Mouse (Mus musculus) layer of hippocampus, postnatal 14 days (tissue): Measurements from ENCODE around the gene Prtn3. TPM values are rescaled to one million over a fixed set of nuclear protein-coding genes. Genes with fewer than 3 reads are reported as not detected.
A peak's percentile ranks its signal among the peaks of the same experiment; 100 is the strongest.

ENCODE experiments used
- DNase-seq, 2 experiments: peaks; one replicate each; pipeline ENCODE4 v3.0.0; 2021 to 2022; ENCODE audit warnings: low spot score in 2 of 2, mixed read lengths in 1 of 2
- total RNA-seq, 2 experiments: library from RNA; stranded (reverse); gene quantifications; 2 replicates each; pipeline ENCODE4 v1.2.3; 2021

Gene Prtn3
- total RNA-seq, 2 experiments from 2014 or later = 2.3 to 3.0 TPM

DNA sequence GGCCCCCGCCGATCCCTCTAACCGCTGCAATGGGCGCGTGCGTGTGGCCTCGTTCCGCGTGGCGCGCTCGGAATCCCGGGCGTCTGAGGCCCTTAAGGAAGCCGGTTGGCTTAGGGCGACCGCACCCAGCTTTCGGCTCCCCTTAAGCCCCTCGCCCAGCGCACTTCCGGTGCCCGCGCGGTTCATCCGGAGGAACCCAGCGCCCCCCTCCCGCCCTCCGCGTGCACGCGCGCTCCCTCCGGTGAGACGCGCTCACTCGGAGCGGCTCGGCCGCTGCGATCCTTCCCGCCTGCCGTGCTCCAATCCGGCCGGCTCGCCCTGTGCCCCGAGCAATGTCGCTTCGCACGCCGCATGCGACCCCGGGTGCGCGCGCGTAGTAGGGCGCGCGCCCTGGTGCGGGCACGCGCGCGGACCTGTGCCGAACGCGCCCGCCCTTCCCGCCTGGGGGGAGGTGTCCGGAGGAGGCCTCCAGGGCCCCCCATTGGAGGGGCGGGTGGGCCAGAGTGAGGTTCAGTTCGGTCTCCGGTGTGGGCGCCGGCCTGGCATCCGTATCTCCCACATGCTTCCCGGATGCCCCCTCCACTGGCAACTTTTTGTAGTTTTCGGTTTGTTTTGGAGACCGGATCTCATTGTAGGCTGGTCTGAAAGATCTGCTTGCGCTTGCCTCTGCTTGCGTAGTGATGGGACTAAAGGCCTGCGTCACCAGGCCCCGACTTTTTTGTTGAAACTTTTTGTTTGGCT is 19.3 kb upstream of the Prtn3 start:
- DNase-seq = peak in 1 of 2 experiments; percentile 57

DNA sequence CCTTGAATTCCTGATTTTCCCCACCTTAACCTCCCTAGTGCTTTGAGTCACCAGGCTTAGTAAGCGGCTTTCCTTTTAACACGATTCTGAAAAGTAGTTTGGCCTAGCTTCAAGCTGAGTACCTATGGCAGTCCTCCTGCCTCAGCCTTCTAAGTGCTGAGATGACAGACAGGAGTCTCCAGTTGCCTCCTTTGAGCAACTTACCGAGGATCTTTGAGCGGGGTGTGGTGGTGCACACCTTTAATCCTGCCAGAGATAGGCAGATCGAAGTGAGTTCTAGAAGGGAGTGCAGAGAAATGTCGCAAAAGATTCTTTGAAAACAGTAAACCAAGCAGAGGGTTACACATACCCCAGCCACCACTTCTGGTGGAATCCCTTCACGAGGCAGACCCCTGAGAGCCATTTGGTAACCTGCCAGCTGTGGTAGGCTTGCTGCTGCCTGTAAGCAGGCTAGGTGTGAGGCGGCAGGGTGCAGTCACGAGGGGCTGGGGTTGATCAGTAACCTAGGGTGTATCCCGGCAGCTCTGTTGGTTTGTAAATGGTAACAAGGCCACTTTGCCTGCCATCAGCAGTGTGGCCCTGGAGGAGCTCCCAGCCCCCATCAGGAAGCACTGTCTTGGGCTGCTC is 18.6 kb upstream of the Prtn3 start:
- no peak for DNase-seq

DNA sequence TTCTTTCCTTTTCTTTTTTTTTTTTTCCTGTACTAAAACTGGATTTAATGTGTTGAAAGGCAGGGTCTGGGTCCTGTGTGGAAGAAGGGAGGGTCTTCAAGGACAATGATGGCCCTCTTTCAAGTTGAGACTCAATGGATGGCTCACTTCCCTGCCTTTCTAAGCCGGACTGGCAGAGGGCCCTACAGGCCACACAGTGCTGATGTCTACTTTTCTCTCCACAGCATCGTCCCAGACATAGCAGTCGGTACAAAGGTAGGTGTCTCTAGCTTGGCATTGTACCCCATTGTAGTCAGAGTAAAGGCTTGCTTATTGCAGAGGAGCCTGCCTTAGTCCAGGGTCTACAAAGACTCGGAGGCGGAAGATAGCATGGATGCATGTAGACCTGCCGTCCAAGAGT is 18.0 kb upstream of the Prtn3 start:
- no peak for DNase-seq

DNA sequence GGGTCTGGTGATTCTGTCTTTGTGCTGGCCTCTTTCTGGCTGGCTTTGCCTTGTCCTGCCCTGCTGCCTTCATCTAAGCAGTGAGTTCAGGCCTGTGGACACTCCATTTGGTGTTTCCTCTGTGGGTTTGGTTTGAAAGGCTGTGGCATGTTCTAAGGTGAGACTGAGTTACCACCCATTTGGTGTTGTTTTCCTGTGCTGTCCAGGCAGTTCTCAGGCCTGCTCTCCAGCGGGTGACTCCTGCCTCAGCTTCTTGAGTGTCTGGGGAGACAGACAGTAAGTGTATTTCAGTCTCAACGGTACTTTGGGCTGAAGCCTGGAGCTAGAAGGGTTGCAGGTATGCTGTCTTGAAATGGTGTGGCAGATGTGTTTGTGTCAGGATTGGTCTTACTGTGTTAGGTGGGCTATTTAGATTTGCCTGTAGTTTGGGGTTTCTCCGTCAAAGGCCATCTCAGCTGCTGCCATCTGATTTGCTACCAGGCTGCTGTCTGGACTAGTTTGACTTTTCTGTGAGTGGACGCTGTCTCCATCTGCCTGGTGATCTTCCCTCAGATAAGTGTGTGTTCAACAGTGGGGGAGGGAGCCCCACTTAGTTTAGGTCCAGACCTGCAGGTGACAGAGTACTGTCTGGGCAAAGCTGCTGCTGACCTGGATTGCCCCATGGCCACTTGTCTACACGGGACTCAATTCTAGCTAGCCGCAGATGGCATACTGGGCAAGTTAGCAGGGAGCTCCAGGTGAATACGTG is 17.4 kb upstream of the Prtn3 start:
- DNase-seq = no peak

DNA sequence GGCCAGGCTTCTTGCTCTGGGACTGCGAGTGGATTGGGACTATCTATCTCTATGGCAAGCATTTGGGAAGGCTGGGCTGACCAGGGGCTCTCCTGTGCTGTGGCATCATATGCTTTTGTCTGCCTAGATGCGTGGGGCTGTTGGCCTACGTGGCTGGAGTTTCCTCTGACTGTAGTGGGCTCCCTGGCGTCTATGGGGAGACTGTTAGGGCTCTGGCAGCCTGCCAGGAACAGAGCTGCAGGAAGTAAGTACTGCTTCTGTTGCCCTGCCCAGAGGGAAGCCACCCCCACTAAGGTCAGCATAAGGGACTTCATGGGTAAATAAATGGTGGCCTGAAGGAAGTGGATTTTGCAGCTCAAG is 16.8 kb upstream of the Prtn3 start:
- DNase-seq = peak in 1 of 2 experiments; percentile 67

DNA sequence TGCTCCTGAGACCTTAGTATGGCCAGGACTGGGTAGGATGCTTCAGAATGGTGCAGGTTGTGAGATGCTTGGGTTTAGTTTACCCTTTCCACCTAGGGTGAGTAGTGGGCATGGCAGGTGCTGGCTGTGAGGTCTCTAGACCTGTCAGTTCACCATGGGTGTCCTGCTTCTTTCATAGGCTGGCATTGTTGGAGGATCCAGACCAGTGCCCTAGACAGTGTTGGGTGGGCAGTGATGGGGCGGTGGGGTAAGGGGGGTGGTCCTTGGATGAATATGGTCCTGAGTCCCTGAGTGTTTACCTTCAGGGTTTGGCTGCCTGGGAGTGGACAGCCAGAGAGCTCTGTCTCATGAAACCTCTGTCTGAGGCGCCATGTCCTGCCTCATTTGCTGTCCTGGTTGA is 16.4 kb upstream of the Prtn3 start:
- no peak for DNase-seq

DNA sequence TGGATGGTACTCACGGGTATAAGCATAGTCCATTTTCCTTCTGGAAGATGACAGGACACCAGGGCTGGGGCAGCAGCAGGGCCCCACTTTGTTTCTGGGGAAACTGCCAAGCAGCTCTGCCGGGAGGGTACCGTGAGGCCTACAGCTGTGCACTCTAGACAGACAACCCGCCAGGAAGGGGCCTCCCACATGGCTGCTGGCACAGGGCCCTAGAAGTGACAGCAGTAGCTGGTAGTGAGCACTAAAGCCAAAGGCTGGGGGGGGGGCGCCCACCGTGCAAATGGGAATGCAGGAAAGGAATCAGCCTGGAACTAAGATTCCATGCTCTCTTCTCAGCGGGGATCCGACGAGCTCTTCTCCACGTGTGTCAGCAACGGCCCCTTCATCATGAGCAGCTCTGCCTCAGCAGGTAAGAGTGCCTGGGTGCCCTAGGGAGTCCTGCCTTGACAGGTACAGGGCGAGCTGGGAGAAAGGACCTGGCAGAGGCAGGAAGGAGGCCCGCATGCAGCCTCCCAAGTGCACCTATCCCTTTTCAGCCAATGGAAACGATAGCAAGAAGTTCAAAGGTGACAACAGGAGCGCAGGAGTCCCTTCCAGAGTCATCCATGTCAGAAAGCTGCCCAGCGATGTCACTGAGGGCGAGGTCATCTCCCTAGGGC is 15.7 kb upstream of the Prtn3 start:
- peak in 1 of 2 experiments; percentile 81 for DNase-seq

DNA sequence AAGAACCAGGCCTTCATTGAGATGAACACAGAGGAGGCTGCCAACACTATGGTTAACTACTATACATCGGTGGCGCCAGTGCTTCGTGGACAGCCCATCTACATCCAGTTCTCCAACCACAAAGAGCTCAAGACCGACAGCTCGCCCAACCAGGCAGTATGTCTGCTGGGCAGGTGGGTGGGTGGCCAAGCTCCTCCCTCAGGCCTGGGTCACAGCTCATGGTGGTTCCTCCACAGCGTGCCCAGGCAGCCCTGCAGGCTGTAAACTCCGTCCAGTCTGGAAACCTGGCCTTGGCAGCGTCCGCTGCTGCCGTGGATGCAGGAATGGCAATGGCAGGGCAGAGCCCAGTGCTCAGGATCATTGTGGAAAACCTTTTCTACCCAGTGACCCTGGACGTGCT is 15.2 kb upstream of the Prtn3 start:
- no peak for DNase-seq

DNA sequence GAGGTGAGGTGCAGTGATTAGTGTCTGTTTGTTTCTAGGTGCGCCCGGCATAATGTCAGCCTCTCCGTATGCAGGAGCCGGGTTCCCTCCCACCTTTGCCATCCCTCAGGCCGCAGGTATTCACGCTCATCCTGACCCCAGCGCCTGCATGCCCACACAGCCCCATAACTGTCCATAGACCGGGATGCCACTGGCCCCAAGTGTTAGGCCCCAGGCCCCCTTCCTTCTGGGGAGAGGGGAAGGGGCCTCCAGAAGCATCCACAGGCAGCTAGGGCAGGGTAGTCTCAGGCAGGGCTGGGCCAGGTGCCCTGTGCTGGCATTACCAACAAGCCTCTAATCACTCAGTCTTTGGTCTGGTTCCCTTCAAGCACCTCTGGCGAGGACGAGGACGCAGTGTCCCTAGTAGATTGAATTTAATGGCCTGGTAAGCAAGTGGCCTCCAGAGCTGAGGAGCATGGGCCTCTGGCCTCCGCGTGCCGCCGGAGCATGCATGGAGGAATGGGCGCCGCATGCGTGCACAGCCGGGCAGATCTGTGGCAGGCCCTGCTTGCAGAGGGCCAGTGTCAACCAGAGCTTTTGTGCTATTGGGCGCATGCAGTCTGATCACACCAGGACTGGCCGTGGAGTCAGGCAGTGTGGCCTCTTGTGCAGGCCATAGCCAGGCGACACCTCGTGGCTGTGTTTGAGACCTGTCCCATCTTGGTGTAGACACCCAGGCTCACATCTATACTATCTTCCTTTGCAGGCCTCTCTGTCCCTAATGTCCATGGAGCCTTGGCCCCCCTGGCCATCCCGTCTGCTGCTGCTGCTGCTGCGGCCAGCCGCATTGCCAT is 14.0 kb upstream of the Prtn3 start:
- no peak for DNase-seq

DNA sequence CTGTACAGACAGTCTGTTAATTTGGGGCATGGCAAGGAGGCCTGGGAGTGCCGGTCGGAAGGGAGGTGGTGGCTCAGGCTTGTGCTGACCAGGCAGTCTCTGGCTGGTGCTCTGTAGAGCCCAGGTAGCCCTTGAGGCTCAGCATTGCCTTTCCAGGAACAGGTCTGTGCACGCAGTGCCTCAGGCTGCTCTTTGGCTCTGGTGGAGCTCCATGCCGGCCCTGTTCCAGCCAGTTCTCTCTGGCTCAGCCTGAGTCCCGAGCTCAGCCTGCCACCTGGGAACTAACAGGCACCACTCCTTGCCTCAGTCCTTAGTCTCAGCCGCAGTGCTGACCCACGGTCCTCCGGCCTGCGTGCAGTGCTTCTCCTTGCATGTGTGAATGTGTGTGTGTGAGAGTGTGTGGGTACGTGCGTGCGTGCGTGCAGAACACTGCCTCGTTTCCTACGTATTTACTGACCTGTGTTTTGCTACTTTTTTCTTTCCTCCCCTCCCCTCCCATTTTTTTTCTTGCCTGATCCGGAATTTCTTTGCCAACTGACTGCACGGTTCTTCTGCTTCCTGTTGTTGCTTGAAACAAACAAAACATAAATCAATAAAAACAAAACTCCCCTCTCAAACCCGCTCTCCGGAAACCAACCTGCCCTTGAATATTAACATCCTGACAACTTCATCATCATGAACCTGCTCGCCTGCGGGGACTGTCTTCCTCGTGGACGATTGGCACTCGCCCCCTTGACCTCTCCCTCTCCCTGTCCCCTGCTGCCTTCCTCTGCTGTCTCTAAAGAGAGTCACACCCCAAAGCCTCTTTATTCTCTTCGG is 12.8 kb upstream of the Prtn3 start:
- DNase-seq = no peak

DNA sequence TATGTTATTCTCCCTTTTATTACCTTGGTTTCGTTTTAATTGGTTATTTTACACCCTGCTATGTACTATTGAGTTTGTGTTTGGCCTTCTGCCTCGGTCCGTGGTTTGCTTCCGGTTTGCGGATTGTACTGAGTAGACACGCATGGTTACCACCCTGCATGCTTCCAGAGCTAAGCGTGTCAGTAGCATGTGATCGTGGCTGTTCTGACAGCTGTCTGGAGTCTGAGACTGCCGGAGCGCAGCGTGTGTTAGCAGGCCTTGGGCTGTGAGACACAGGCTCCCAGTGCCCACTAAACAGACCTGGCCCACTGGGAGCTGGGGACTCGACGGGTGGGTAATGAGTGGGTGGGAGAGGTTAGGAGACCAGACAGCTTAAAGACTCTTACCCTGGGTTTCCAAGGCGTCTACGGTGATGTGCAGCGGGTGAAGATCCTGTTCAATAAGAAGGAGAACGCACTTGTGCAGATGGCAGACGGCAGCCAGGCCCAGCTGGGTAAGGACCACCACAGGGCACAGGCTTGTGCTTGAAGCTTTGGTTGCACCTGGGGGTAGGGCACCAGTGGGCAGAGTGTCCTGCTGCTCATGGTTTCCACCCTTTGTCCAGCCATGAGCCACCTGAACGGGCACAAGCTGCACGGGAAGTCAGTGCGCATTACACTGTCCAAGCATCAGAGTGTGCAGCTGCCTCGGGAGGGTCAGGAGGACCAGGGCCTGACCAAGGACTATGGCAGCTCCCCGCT is 12.1 kb upstream of the Prtn3 start:
- DNase-seq = no peak

DNA sequence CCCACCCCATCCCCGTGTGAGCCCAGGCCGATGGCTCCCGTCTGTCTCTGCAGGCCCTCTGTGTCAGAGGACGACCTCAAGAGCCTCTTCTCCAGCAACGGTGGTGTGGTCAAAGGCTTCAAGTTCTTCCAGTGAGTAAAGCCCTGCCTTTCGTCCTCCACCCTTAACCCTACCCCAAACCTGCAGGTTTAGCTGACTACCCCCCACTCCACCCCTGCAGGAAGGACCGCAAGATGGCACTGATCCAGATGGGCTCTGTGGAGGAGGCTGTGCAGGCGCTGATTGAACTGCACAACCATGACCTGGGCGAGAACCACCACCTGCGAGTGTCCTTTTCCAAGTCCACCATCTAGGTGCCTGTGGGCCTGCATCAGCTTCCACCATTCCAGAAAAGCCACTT is 11.4 kb upstream of the Prtn3 start:
- DNase-seq = no peak

DNA sequence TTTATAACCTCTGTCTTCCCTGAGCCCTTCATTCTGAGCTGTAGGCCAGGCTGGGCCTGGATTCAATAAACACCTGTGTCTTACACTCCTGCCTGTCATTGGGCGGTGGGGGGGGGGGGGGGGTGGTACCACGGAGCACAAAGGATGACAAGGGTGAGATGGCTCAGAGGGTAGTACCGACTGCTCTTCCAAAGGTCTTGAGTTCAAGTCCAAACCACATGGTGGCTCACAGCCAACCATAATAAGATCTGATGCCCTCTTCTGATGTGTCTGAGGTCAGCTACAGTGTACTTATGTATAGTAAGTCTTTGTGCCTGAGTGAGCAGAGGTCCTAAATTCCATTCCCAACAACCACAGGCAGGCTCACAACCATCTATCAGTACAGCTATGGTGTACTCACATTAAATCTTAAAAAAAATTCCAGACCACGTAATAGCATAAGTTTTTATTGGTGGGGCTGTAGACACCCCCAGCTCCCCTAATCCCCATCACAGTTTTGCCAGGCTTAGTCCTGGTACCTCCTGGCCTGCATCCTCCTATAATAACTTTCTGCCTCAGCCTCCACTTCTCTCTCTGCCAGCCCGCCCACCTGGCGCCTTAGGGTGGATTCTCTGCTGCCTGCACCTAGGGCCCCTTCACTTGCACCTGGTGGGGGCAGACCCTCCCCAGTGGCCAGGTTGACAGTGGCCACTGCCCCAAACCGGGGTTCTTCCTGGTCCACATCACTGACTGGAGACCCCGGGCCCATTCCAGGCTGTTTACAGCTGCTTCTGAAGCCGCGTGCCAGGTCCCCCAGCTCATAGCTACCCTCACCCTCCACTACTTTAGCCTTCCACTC is 9.7 kb upstream of the Prtn3 start:
- DNase-seq = no peak

DNA sequence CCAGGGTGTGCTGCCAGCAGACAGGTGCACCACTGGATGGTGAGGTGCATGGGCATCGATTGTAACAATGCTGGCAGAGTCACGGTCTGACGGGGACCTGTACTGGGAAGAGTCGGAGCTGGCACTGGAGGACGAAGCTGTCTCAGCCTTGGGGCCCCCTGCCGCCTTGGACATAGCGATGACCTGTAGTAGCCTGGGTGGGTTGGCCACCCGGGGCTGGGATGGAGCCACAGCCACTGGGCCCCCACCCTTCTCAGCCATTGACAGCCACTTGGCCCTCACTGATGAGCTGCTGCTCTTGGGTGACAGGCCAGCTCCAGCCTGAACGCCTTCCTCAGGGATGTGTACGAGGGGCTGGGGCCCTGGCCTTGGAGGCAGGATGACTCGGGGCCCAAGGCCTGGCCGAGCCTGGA is 9.1 kb upstream of the Prtn3 start:
- no peak for DNase-seq

DNA sequence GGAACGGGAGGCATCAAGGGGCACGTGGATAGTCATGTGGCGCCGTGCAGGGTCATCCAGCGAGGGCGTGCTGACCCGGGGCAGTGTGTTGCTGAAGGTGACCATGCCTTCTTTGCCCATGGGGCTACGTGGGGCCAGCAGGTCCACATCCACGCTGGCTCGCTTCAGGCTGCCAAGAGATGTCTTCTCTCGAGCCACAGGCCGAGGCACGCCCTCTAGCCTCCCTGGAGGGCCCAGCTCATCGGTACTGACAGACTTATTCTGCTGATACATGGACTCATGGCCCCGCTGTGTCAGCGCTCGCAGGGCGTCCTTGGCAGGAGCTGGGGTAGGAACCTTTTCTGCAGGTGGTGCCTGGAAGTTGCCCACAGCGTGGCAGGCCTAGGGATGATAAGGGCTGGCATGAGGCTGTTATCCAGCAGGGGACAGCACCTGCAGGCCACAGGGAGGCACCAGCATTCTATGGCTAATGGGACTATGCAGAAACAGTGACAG is 8.4 kb upstream of the Prtn3 start:
- DNase-seq = no peak

DNA sequence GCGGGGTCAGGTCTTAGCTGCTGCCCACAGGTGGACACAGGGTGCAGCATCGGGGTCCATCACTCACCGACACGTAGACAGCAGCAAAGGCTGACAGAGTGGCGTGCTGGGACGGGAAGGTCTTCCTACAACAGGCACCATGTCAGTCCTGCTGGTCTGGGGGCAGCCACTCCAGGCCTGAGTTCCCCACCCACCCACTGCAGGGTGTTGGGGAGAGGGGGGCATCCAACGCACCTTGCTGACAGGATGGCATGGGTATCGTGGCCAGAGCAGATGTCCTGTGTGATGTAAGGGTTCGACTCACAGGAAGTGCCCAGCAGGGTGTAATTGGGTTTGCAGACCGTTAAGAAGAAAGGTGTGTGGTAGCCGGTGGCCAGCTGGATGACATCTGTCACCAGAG is 7.7 kb upstream of the Prtn3 start:
- no peak for DNase-seq

DNA sequence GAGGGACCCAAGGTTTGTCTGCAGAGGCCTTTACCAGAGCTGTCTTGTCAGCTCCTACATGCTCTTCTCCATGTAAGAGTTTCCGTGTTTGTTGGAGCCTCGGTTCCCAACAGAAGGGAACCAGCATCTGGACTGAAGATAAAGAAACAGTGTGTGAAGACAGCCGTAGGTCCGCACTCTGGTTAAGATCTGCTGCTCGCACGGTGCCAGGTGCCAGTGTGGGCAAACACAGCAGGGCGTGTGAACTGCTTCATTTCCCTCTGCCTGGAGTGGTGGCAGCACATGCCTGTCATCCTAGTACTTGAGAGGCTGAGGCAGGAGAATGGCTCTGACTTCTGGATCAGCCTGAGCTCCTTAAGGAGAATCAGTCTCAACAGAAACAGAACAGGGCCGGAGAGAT is 2.4 kb upstream of the Prtn3 start:
- no peak for DNase-seq

DNA sequence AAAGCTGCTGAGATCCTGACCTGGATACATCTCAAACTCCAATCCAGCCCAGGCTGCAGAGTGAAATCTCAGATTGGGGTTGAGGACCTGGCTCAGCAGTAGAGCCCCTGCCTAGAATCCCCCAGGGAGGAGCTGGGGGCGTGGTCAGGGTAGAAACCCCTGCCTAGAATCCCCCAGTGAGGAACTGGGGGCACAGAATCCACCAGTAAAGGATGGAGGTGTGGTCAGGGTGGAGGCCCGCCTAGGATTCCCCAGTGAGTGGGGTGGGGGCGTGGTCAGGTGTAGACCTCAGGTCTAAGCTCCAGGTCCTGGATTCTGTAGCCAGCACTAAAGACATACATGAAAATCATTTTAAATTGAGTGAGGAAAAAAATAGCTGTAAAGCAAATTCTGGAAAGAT is 1.4 kb upstream of the Prtn3 start:
- no peak for DNase-seq
